Mouse (Mus musculus) spleen, postnatal 14 days (tissue): ENCODE data around the gene Ano10.

Experiments
- DNase-seq, 2 experiments: peaks; one replicate each; pipeline ENCODE4 v3.0.0; 2021 to 2022; ENCODE audit warnings: low spot score in 2 of 2

Gene Ano10

GRCm38 (mm10) chr9:122245879-122246278 lies 48.3 kb downstream of the Ano10 start:
- no peak for DNase-seq

- no peak for DNase-seq
Measured at GRCm38 (mm10) chr9:122245471-122245870, 48.8 kb downstream of the Ano10 start.

- no peak for DNase-seq
Measured at GRCm38 (mm10) chr9:122244800-122245165, 49.4 kb downstream of the Ano10 start.

GRCm38 (mm10) chr9:122244080-122244799 lies 50.0 kb downstream of the Ano10 start:
- peak; percentile 18 to 41 for DNase-seq

GRCm38 (mm10) chr9:122243297-122243696 lies 50.9 kb downstream of the Ano10 start:
- no peak for DNase-seq

GRCm38 (mm10) chr9:122242856-122243255 lies 51.4 kb downstream of the Ano10 start:
- DNase-seq, result no peak

- no peak for DNase-seq
Measured at GRCm38 (mm10) chr9:122241812-122242400, 52.3 kb downstream of the Ano10 start.

GRCm38 (mm10) chr9:122240629-122241199 lies 53.5 kb downstream of the Ano10 start:
- DNase-seq, result no peak

- DNase-seq, result no peak
Measured at GRCm38 (mm10) chr9:122234741-122235140, 59.5 kb downstream of the Ano10 start.

- DNase-seq, result no peak
Measured at GRCm38 (mm10) chr9:122233972-122234345, 60.3 kb downstream of the Ano10 start.

- no peak for DNase-seq
Measured at GRCm38 (mm10) chr9:122233316-122233971, 60.8 kb downstream of the Ano10 start.

- DNase-seq, result no peak
Measured at GRCm38 (mm10) chr9:122232912-122233311, 61.3 kb downstream of the Ano10 start.

GRCm38 (mm10) chr9:122230701-122231100 lies 63.5 kb downstream of the Ano10 start:
- no peak for DNase-seq

- no peak for DNase-seq
Measured at GRCm38 (mm10) chr9:122226419-122226818, 67.8 kb downstream of the Ano10 start.

GRCm38 (mm10) chr9:122225309-122225708 lies 68.9 kb downstream of the Ano10 start:
- no peak for DNase-seq

GRCm38 (mm10) chr9:122223005-122223404 lies 71.2 kb downstream of the Ano10 start:
- DNase-seq, result no peak

- DNase-seq, result no peak
Measured at GRCm38 (mm10) chr9:122219934-122220333, 74.3 kb downstream of the Ano10 start.

GRCm38 (mm10) chr9:122216945-122217529 lies 77.2 kb downstream of the Ano10 start:
- no peak for DNase-seq

- no peak for DNase-seq
Measured at GRCm38 (mm10) chr9:122215118-122215517, 79.1 kb downstream of the Ano10 start.

- no peak for DNase-seq
Measured at GRCm38 (mm10) chr9:122208311-122208710, 85.9 kb downstream of the Ano10 start.

- DNase-seq, result no peak
Measured at GRCm38 (mm10) chr9:122205543-122206200, 88.6 kb downstream of the Ano10 start.

- peak in 1 of 2 experiments; percentile 14 for DNase-seq
Measured at GRCm38 (mm10) chr9:122204508-122204907, 89.7 kb downstream of the Ano10 start.
